Mouse (Mus musculus): ENCODE measurements at regions not wholly inside any gene's neighbourhood (a gene's known extent, or its start where the extent isn't known, plus 50 kb on each side); places are given as distances from the start of the nearest gene placed in this dataset.

DNA sequence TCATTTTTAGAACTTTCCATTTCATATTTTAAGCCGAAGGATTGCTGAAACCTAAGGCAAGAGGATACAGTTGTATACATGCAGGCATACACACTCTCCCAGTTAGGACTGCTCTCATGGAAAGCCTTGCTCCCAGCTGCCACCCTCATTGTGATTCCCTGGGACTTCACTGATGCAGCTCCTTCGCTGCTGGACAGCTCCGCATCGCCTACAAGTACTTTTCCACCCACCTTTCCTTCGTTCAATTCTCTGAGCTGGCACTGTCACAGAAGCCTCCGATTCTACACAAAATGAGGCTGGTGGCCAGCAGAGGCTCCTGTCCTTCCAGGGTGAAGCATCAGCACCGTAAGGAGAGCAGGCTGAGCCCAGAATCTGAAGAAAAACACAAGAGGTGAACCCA lies 105.5 kb upstream of the Mkln1 start:
- no peak for TF ChIP-seq CTCF (IDR thresholded peaks at IDR 0.05; ENCODE audit: control insufficient read depth, insufficient read depth, insufficient read length)
- TF ChIP-seq MYOD1 (IDR thresholded peaks at IDR 0.05; ENCODE audit: control insufficient read depth, insufficient read length, low read depth) = no peak

Data from C2C12 (cell line).